Mouse (Mus musculus) heart, adult 2 months (tissue): ENCODE results near the gene Slc12a7. TPM values are rescaled to one million over a fixed set of nuclear protein-coding genes. Genes with fewer than 3 reads are reported as not detected.
"Not testable (repeated sequence)": the region's sequence is repeated elsewhere in the genome, so short reads cannot be mapped to it uniquely, and the experiment has no call there.

Experiments
- DNase-seq, 2 experiments: peaks; one replicate each; pipeline ENCODE4 v3.0.0; 2021
- H3K27ac ChIP-seq: fragments of 200-600 bp; 2 replicates; pipeline ENCODE4 v1.8.1; 2022
- H3K27me3 ChIP-seq: fragments of 200-500 bp; 2 replicates; pipeline ENCODE4 v1.6.1; 2012; ENCODE audit warnings: mild to moderate bottlenecking, low read length, inconsistent platforms, mixed read lengths; ENCODE audit not compliant: control insufficient read depth, insufficient read depth
- H3K36me3 ChIP-seq: fragments of 200-500 bp; 2 replicates; pipeline ENCODE4 v1.6.1; 2012; ENCODE audit warnings: low read length, inconsistent platforms; ENCODE audit not compliant: control insufficient read depth, insufficient read depth
- H3K4me1 ChIP-seq: fragments of 200-500 bp; 2 replicates; pipeline ENCODE4 v1.6.1; 2011; ENCODE audit warnings: low read length; ENCODE audit not compliant: control insufficient read depth, insufficient read depth
- H3K4me3 ChIP-seq: fragments of 200-600 bp; 2 replicates; pipeline ENCODE4 v1.8.1; 2022
- H3K79me2 ChIP-seq: fragments of 200-500 bp; replicated peaks from 2 replicates; pipeline ENCODE4 v1.6.1; 2012; ENCODE audit warnings: mild to moderate bottlenecking, inconsistent platforms, low read length, moderate library complexity, mixed read lengths; ENCODE audit not compliant: control insufficient read depth, insufficient read depth
- H3K9ac ChIP-seq: fragments of 200-500 bp; 2 replicates; pipeline ENCODE4 v1.6.1; 2012; ENCODE audit warnings: low read depth, mild to moderate bottlenecking, control low read depth, inconsistent platforms, low read length, mixed read lengths
- CTCF ChIP-seq: fragments of 200-600 bp; IDR thresholded peaks from 2 replicates; pipeline ENCODE4 v1.8.1; 2022; ENCODE audit warnings: antibody characterized with exemption, mild to moderate bottlenecking, moderate library complexity
- EP300 ChIP-seq: fragments of 200-500 bp; IDR thresholded peaks from 2 replicates; pipeline ENCODE4 v1.6.1; 2011; ENCODE audit warnings: low read depth, low read length, control low read depth; ENCODE audit not compliant: insufficient read depth
- POLR2A ChIP-seq: fragments of 200-500 bp; IDR thresholded peaks from 2 replicates; pipeline ENCODE4 v1.6.1; 2011; ENCODE audit warnings: mild to moderate bottlenecking, low read depth, low read length, control low read depth; ENCODE audit not compliant: insufficient read depth
- whole genome bisulfite sequencing: fragments of 180-500 bp; shearing (Covaris S2); methylation state at CpG from one replicate; pipeline ENCODE4 v1.1.7; 2018; 5-methylcytosine and 5-hydroxymethylcytosine counted together
- intact Hi-C: fragments of 180-260 bp; cut with DNase I; formaldehyde crosslinking; loops from one replicate; pipeline ENCODE4 v1.15.1; 2025
- polyA plus RNA-seq: library from polyadenylated mRNA; depleted of rRNA; stranded (reverse); fragments of >200 nt; gene quantifications from 2 replicates; pipeline ENCODE4 v1.2.3, GENCODE M21; 2012
- total RNA-seq, 2 experiments: library from RNA; stranded (reverse); gene quantifications; 2 replicates each; pipeline ENCODE4 v1.2.3; 2021

The Slc12a7 gene
- total and polyA plus RNA-seq, 3 experiments, result 154 to 190 (median 177) TPM

GRCm38 (mm10) chr13:73701161-73701883 is 31.6 kb upstream of the Slc12a7 start:
- TF ChIP-seq EP300, result no peak
- TF ChIP-seq CTCF, result no peak
- TF ChIP-seq POLR2A, result no peak

GRCm38 (mm10) chr13:73702776-73703175 is 30.1 kb upstream of the Slc12a7 start:
- DNase-seq, result no peak
- Histone ChIP-seq H3K4me3 (no peak overlapping the region), H3K4me1 (no peaks in the 10 kb centered on the region), H3K9ac (no peak overlapping the region), H3K36me3 (no peaks in the 10 kb centered on the region), H3K79me2 (no peaks in the 10 kb centered on the region), H3K27me3 (no peaks in the 10 kb centered on the region), H3K27ac (no peak overlapping the region)
- WGBS, result 54% methylated on average over 4 of the region's 4 CpGs
- TF ChIP-seq CTCF (no peak), EP300 (no peak), POLR2A (no peak)
- intact Hi-C loops, result no loop called here

More at GRCm38 (mm10) chr13:73701161-73701883, 31.6 kb upstream of the Slc12a7 start:
- no peaks in the 10 kb centered on the region for H3K27me3 ChIP-seq
- H3K27ac ChIP-seq, result no peak overlapping the region
- H3K36me3 ChIP-seq, result no peaks in the 10 kb centered on the region
- no peaks in the 10 kb centered on the region for H3K79me2 ChIP-seq
- WGBS, result 61% methylated on average over 9 of the region's 9 CpGs
- peak in 1 of 2 experiments; percentile 35 for DNase-seq
- no peak overlapping the region for H3K9ac ChIP-seq
- no peak overlapping the region for H3K4me3 ChIP-seq
- H3K4me1 ChIP-seq, result no peaks in the 10 kb centered on the region
- intact Hi-C loops, result no loop called here

- H3K27me3 ChIP-seq, intact Hi-C loops, H3K4me1 ChIP-seq, DNase-seq, H3K9ac ChIP-seq, H3K4me3 ChIP-seq, H3K36me3 ChIP-seq, H3K79me2 ChIP-seq, H3K27ac ChIP-seq: not testable (repeated sequence)
- 57% methylated on average over 4 of the region's 4 CpGs for WGBS
Observed at GRCm38 (mm10) chr13:73703486-73703885, 29.4 kb upstream of the Slc12a7 start.

GRCm38 (mm10) chr13:73704694-73705325 is 28.1 kb upstream of the Slc12a7 start, which contains the start of gene Slc6a19:
Gene Slc6a19, minus strand, starts transcription at chr13:73704865.
- H3K79me2 ChIP-seq, result no peaks in the 10 kb centered on the region
- DNase-seq, result no peak
- H3K36me3 ChIP-seq, result no peaks in the 10 kb centered on the region
- no peaks in the 10 kb centered on the region for H3K27me3 ChIP-seq
- H3K9ac ChIP-seq, result no peak within 1 kb of the TSS
- intact Hi-C loops, result no loop called here
- H3K4me1 ChIP-seq, result no peaks in the 10 kb centered on the region
- TF ChIP-seq CTCF (no peak), EP300 (no peak), POLR2A (no peak)
- H3K4me3 ChIP-seq, result no peak within 1 kb of the TSS
- WGBS, result 89% methylated on average over 7 of the region's 7 CpGs
- no peak within 1 kb of the TSS for H3K27ac ChIP-seq

GRCm38 (mm10) chr13:73709491-73709890 is 23.4 kb upstream of the Slc12a7 start:
- Histone ChIP-seq H3K27me3 (no peaks in the 10 kb centered on the region), H3K4me1 (no peaks in the 10 kb centered on the region), H3K4me3 (no peak overlapping the region), H3K36me3 (no peaks in the 10 kb centered on the region), H3K27ac (no peak overlapping the region), H3K79me2 (no peaks in the 10 kb centered on the region), H3K9ac (no peak overlapping the region)
- DNase-seq, result no peak
- intact Hi-C loops, result no loop called here
- WGBS, result 64% methylated on average over 6 of the region's 6 CpGs
- TF ChIP-seq POLR2A, result no peak
- TF ChIP-seq CTCF, result no peak
- no peak for TF ChIP-seq EP300

GRCm38 (mm10) chr13:73711221-73711620 is 21.7 kb upstream of the Slc12a7 start:
- TF ChIP-seq CTCF, result no peak
- TF ChIP-seq POLR2A, result no peak
- no peak for TF ChIP-seq EP300
- H3K27ac ChIP-seq, result no peak overlapping the region
- intact Hi-C loops, result loop anchor here (10.0 kb wide), 1 partner anchor 594 kb away; no protein-coding TSS in a partner anchor
- no peaks in the 10 kb centered on the region for H3K27me3 ChIP-seq
- no peak for DNase-seq
- no peak overlapping the region for H3K9ac ChIP-seq
- H3K36me3 ChIP-seq, result no peaks in the 10 kb centered on the region
- WGBS, result 51% methylated on average over 5 of the region's 5 CpGs
- H3K79me2 ChIP-seq, result no peaks in the 10 kb centered on the region
- no peak overlapping the region for H3K4me3 ChIP-seq
- H3K4me1 ChIP-seq, result no peaks in the 10 kb centered on the region
